Mouse (Mus musculus): ENCODE measurements around the gene Srp54c. TPM values are rescaled to one million over a fixed set of nuclear protein-coding genes. Genes with fewer than 3 reads are reported as not detected.
"Not testable (repeated sequence)": the region's sequence is repeated elsewhere in the genome, so short reads cannot be mapped to it uniquely, and the experiment has no call there.

Srp54c gene
- polyA plus RNA-seq, 1 experiment from 2014 or later: 71.1 TPM

- WGBS: no CpG with 5 or more reads among the region's 5 CpGs
- H3K4me3 ChIP-seq (ENCODE audit: low read length); H3K27me3 ChIP-seq (ENCODE audit: control insufficient read depth, insufficient read depth, low read length); H3K4me2 ChIP-seq (replicated peaks; ENCODE audit: low read depth, low read length); H3K9ac ChIP-seq (ENCODE audit: low read depth, low read length); H3K4me1 ChIP-seq (ENCODE audit: control insufficient read depth, insufficient read depth, low read length); H3K36me3 ChIP-seq (ENCODE audit: control insufficient read depth, insufficient read depth, low read length); H3K9me3 ChIP-seq (ENCODE audit: control insufficient read depth, low read length); H3K27ac ChIP-seq (ENCODE audit: low read depth, low read length); ATAC-seq (ENCODE audit: low FRiP score, low TSS enrichment): not testable (repeated sequence)
Observed at GRCm38 (mm10) chr12:55263385-55263784, 33.4 kb downstream of the Srp54c start.

GRCm38 (mm10) chr12:55272243-55272642, 42.3 kb downstream of the Srp54c start:
- no peak overlapping the region for H3K27ac ChIP-seq (ENCODE audit: low read depth, low read length)
- H3K4me1 ChIP-seq (ENCODE audit: control insufficient read depth, insufficient read depth, low read length): no peaks in the 10 kb centered on the region
- WGBS: 75% methylated on average over 3 of the region's 3 CpGs
- no peak overlapping the region for H3K9ac ChIP-seq (ENCODE audit: low read depth, low read length)
- ATAC-seq (ENCODE audit: low FRiP score, low TSS enrichment): no peak
- no peaks in the 10 kb centered on the region for H3K36me3 ChIP-seq (ENCODE audit: control insufficient read depth, insufficient read depth, low read length)
- no peaks in the 10 kb centered on the region for H3K27me3 ChIP-seq (ENCODE audit: control insufficient read depth, insufficient read depth, low read length)
- H3K4me2 ChIP-seq (replicated peaks; ENCODE audit: low read depth, low read length): no peak overlapping the region
- H3K4me3 ChIP-seq (ENCODE audit: low read length): no peak overlapping the region
- no peaks in the 10 kb centered on the region for H3K9me3 ChIP-seq (ENCODE audit: control insufficient read depth, low read length)

GRCm38 (mm10) chr12:55277583-55277982, 47.6 kb downstream of the Srp54c start:
- not testable (repeated sequence) for H3K36me3 ChIP-seq (ENCODE audit: control insufficient read depth, insufficient read depth, low read length); H3K27ac ChIP-seq (ENCODE audit: low read depth, low read length); H3K4me3 ChIP-seq (ENCODE audit: low read length); H3K9ac ChIP-seq (ENCODE audit: low read depth, low read length); H3K4me2 ChIP-seq (replicated peaks; ENCODE audit: low read depth, low read length); ATAC-seq (ENCODE audit: low FRiP score, low TSS enrichment); H3K9me3 ChIP-seq (ENCODE audit: control insufficient read depth, low read length); H3K4me1 ChIP-seq (ENCODE audit: control insufficient read depth, insufficient read depth, low read length); H3K27me3 ChIP-seq (ENCODE audit: control insufficient read depth, insufficient read depth, low read length)
- WGBS: 89% methylated on average over 3 of the region's 6 CpGs

- no peaks in the 10 kb centered on the region for H3K27me3 ChIP-seq (ENCODE audit: control insufficient read depth, insufficient read depth, low read length)
- H3K4me3 ChIP-seq (ENCODE audit: low read length): no peak overlapping the region
- H3K36me3 ChIP-seq (ENCODE audit: control insufficient read depth, insufficient read depth, low read length): peaks cover 51% of the 10 kb centered on the region
- H3K4me1 ChIP-seq (ENCODE audit: control insufficient read depth, insufficient read depth, low read length): peaks cover 8% of the 10 kb centered on the region; the same call in 1 of the 2 replicates
- no peak overlapping the region for H3K9ac ChIP-seq (ENCODE audit: low read depth, low read length)
- no peak overlapping the region for H3K27ac ChIP-seq (ENCODE audit: low read depth, low read length)
- 96% methylated on average over 9 of the region's 9 CpGs for WGBS
- no peaks in the 10 kb centered on the region for H3K9me3 ChIP-seq (ENCODE audit: control insufficient read depth, low read length)
- no peak for ATAC-seq (ENCODE audit: low FRiP score, low TSS enrichment)
- no peak overlapping the region for H3K4me2 ChIP-seq (replicated peaks; ENCODE audit: low read depth, low read length)
Observed at GRCm38 (mm10) chr12:55298112-55298511, 68.1 kb downstream of the Srp54c start.

GRCm38 (mm10) chr12:55299336-55299735, 69.4 kb downstream of the Srp54c start, which contains the start of gene 1110008L16Rik:
TSS of gene 1110008L16Rik (plus strand) at chr12:55299577.
- no peak within 1 kb of the TSS for H3K4me2 ChIP-seq (replicated peaks; ENCODE audit: low read depth, low read length)
- H3K36me3 ChIP-seq (ENCODE audit: control insufficient read depth, insufficient read depth, low read length): peaks cover 40% of the 10 kb centered on the region
- WGBS: 72% methylated on average over 5 of the region's 5 CpGs
- ATAC-seq (ENCODE audit: low FRiP score, low TSS enrichment): no peak
- no peak within 1 kb of the TSS for H3K27ac ChIP-seq (ENCODE audit: low read depth, low read length)
- H3K27me3 ChIP-seq (ENCODE audit: control insufficient read depth, insufficient read depth, low read length): no peaks in the 10 kb centered on the region
- peaks cover 8% of the 10 kb centered on the region; the same call in 1 of the 2 replicates for H3K4me1 ChIP-seq (ENCODE audit: control insufficient read depth, insufficient read depth, low read length)
- H3K9me3 ChIP-seq (ENCODE audit: control insufficient read depth, low read length): no peaks in the 10 kb centered on the region
- H3K4me3 ChIP-seq (ENCODE audit: low read length): no peak within 1 kb of the TSS
- H3K9ac ChIP-seq (ENCODE audit: low read depth, low read length): no peak within 1 kb of the TSS

- H3K4me2 ChIP-seq (replicated peaks; ENCODE audit: low read depth, low read length): peak overlapping the region; percentile 53; the same call in 1 of the 2 replicates
- H3K4me1 ChIP-seq (ENCODE audit: control insufficient read depth, insufficient read depth, low read length): peaks cover 8% of the 10 kb centered on the region; the same call in 1 of the 2 replicates
- H3K27ac ChIP-seq (ENCODE audit: low read depth, low read length): no peak overlapping the region
- 86% methylated on average over 3 of the region's 3 CpGs for WGBS
- no peaks in the 10 kb centered on the region for H3K9me3 ChIP-seq (ENCODE audit: control insufficient read depth, low read length)
- H3K4me3 ChIP-seq (ENCODE audit: low read length): peak overlapping the region; percentile 66; the same call in 1 of the 2 replicates
- H3K27me3 ChIP-seq (ENCODE audit: control insufficient read depth, insufficient read depth, low read length): no peaks in the 10 kb centered on the region
- no peak for ATAC-seq (ENCODE audit: low FRiP score, low TSS enrichment)
- H3K36me3 ChIP-seq (ENCODE audit: control insufficient read depth, insufficient read depth, low read length): peaks cover 28% of the 10 kb centered on the region
- H3K9ac ChIP-seq (ENCODE audit: low read depth, low read length): no peak overlapping the region
Observed at GRCm38 (mm10) chr12:55300820-55301351, 70.9 kb downstream of the Srp54c start.

GRCm38 (mm10) chr12:55301472-55302300, 71.7 kb downstream of the Srp54c start:
- Histone ChIP-seq H3K36me3 (ENCODE audit: control insufficient read depth, insufficient read depth, low read length) (peaks cover 23% of the 10 kb centered on the region), H3K9me3 (ENCODE audit: control insufficient read depth, low read length) (no peaks in the 10 kb centered on the region), H3K9ac (ENCODE audit: low read depth, low read length) (peak overlapping the region; percentile 76; the same call in 1 of the 2 replicates), H3K4me1 (ENCODE audit: control insufficient read depth, insufficient read depth, low read length) (peaks cover 8% of the 10 kb centered on the region; the same call in 1 of the 2 replicates), H3K27ac (ENCODE audit: low read depth, low read length) (peak overlapping the region; percentile 93), H3K4me2 (replicated peaks; ENCODE audit: low read depth, low read length) (peak overlapping the region; percentile 53), H3K4me3 (ENCODE audit: low read length) (peak overlapping the region; percentile 66), H3K27me3 (ENCODE audit: control insufficient read depth, insufficient read depth, low read length) (no peaks in the 10 kb centered on the region)
- 47% methylated on average over 11 of the region's 11 CpGs for WGBS
- ATAC-seq (ENCODE audit: low FRiP score, low TSS enrichment): 0 out of 2 replicates have a peak, but pooled peaks have one; percentile 2

GRCm38 (mm10) chr12:55302485-55303441, 72.8 kb downstream of the Srp54c start, which contains the start of gene Ppp2r3c:
TSS of gene Ppp2r3c (minus strand) at chr12:55302998.
- H3K4me2 ChIP-seq (replicated peaks; ENCODE audit: low read depth, low read length): peak within 1 kb of the TSS; percentile 53
- peak; percentile 94 for ATAC-seq (ENCODE audit: low FRiP score, low TSS enrichment)
- no peaks in the 10 kb centered on the region for H3K27me3 ChIP-seq (ENCODE audit: control insufficient read depth, insufficient read depth, low read length)
- peak within 1 kb of the TSS; percentile 76 for H3K9ac ChIP-seq (ENCODE audit: low read depth, low read length)
- H3K4me3 ChIP-seq (ENCODE audit: low read length): peak within 1 kb of the TSS; percentile 66
- H3K4me1 ChIP-seq (ENCODE audit: control insufficient read depth, insufficient read depth, low read length): peaks cover 8% of the 10 kb centered on the region; the same call in 1 of the 2 replicates
- peaks cover 20% of the 10 kb centered on the region for H3K36me3 ChIP-seq (ENCODE audit: control insufficient read depth, insufficient read depth, low read length)
- H3K27ac ChIP-seq (ENCODE audit: low read depth, low read length): peak within 1 kb of the TSS; percentile 93
- under 1% methylated on average over 55 of the region's 55 CpGs for WGBS
- no peaks in the 10 kb centered on the region for H3K9me3 ChIP-seq (ENCODE audit: control insufficient read depth, low read length)
